Mouse (Mus musculus): ENCODE measurements around the gene Hspa12a. TPM values are rescaled to one million over a fixed set of nuclear protein-coding genes. Genes with fewer than 3 reads are reported as not detected.
"Not testable (repeated sequence)": the region's sequence is repeated elsewhere in the genome, so short reads cannot be mapped to it uniquely, and the experiment has no call there.

Hspa12a gene
- polyA plus RNA-seq, 1 experiment from 2014 or later: 0.53 TPM

DNA sequence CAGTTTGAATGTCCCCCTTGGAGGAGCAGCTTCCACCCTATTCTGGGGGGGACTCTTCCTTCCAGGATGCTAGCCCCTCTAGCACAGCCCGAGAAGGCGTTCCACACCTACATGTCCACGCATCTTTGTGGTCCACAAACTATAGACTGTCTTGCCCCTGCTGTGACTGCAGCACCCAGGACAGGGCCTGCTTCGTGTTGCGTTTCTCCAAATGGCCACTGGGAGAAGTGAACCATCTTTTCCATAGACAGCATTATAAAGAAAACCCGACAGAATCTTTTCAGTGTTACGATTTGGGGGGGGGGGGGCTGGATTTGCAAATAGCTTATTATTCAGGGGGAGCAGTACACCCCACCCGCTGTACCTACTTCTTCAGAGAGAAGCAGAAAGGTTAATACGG, 36.8 kb downstream of the Hspa12a start:
- Histone ChIP-seq H3K27me3 (no peaks in the 10 kb centered on the region), H3K4me2 (no peak overlapping the region), H3K27ac (no peak overlapping the region), H3K9ac (no peak overlapping the region), H3K4me1 (replicated peaks) (no peaks in the 10 kb centered on the region), H3K36me3 (no peaks in the 10 kb centered on the region), H3K4me3 (replicated peaks) (no peak overlapping the region), H3K9me3 (replicated peaks) (no peaks in the 10 kb centered on the region)
- ATAC-seq (ENCODE audit: low read depth) (no peak), DNase-seq (no peak)
- 48% methylated on average over 9 of the region's 9 CpGs for WGBS (ENCODE audit: insufficient replicate concordance)

DNA sequence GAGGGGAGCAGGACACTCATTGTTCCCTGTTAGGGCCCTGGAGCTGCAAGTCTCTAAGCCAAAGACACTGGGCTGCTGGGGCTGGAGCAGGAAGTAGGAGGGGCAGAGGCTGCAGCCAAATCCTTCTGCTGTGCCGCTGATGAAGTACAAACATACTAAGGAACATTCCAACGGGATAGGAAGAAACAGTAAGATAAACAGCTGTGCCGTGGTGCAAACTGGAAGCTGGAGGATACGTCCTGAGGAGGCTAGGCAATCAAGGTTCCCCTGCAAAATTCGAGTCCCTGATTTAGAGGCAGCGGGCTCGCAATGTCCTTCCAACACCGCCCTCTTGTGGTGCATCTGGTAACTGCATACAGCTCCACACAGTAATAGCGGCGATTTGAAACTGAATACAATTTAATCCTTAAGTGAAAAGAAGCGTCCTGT, 39.5 kb downstream of the Hspa12a start:
- WGBS (ENCODE audit: insufficient replicate concordance): under 1% methylated on average over 11 of the region's 11 CpGs
- Histone ChIP-seq H3K27me3 (no peaks in the 10 kb centered on the region), H3K4me1 (replicated peaks) (no peaks in the 10 kb centered on the region), H3K4me3 (replicated peaks) (no peak overlapping the region), H3K4me2 (peak overlapping the region; percentile 19; the same call in 1 of the 2 replicates), H3K9me3 (replicated peaks) (no peaks in the 10 kb centered on the region), H3K27ac (no peak overlapping the region), H3K36me3 (no peaks in the 10 kb centered on the region), H3K9ac (no peak overlapping the region)
- ATAC-seq (ENCODE audit: low read depth): no peak
- DNase-seq: peak; percentile 28

GRCm38 (mm10) chr19:58903079-58903898, 40.2 kb downstream of the Hspa12a start:
- Histone ChIP-seq H3K36me3 (no peaks in the 10 kb centered on the region), H3K27ac (no peak overlapping the region), H3K9ac (no peak overlapping the region), H3K4me3 (replicated peaks) (no peak overlapping the region), H3K9me3 (replicated peaks) (no peaks in the 10 kb centered on the region), H3K27me3 (no peaks in the 10 kb centered on the region), H3K4me1 (replicated peaks) (no peaks in the 10 kb centered on the region), H3K4me2 (no peak overlapping the region)
- WGBS (ENCODE audit: insufficient replicate concordance): 31% methylated on average over 7 of the region's 7 CpGs
- DNase-seq (no peak), ATAC-seq (ENCODE audit: low read depth) (no peak)

DNA sequence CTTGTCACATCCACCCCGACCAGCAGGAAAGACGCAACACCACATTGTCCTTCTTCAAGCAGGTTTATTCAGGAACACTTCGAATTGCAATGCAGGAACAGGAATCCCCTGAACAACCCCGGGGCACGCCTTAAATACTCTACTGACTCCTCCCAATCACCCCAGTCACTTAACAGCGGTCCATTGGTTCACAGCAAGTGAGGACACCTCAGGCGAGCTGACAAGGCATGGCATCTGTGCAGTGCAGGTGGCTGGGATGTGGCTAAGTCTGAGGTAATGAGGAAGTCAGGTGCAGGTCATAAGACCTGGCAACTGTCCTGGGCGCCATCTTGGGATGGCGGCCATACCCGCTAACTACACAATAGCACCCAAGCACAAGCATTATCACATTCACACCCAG, 43.0 kb downstream of the Hspa12a start:
- not testable (repeated sequence) for DNase-seq; H3K36me3 ChIP-seq; H3K4me2 ChIP-seq; H3K9me3 ChIP-seq (replicated peaks); H3K27ac ChIP-seq; H3K4me1 ChIP-seq (replicated peaks); H3K4me3 ChIP-seq (replicated peaks); H3K9ac ChIP-seq; ATAC-seq (ENCODE audit: low read depth); H3K27me3 ChIP-seq
- 68% methylated on average over 10 of the region's 10 CpGs for WGBS (ENCODE audit: insufficient replicate concordance)

- Histone ChIP-seq H3K9me3 (replicated peaks) (peaks cover 3% of the 10 kb centered on the region; the same call in 1 of the 2 replicates), H3K4me2 (no peak overlapping the region), H3K9ac (no peak overlapping the region), H3K4me3 (replicated peaks) (no peak overlapping the region), H3K4me1 (replicated peaks) (no peaks in the 10 kb centered on the region), H3K27me3 (no peaks in the 10 kb centered on the region), H3K27ac (no peak overlapping the region), H3K36me3 (no peaks in the 10 kb centered on the region)
- ATAC-seq (ENCODE audit: low read depth) (no peak), DNase-seq (no peak)
- 47% methylated on average over 2 of the region's 3 CpGs for WGBS (ENCODE audit: insufficient replicate concordance)
These were observed 47.2 kb downstream of the Hspa12a start for GRCm38 (mm10) chr19:58896216-58896615.

DNA sequence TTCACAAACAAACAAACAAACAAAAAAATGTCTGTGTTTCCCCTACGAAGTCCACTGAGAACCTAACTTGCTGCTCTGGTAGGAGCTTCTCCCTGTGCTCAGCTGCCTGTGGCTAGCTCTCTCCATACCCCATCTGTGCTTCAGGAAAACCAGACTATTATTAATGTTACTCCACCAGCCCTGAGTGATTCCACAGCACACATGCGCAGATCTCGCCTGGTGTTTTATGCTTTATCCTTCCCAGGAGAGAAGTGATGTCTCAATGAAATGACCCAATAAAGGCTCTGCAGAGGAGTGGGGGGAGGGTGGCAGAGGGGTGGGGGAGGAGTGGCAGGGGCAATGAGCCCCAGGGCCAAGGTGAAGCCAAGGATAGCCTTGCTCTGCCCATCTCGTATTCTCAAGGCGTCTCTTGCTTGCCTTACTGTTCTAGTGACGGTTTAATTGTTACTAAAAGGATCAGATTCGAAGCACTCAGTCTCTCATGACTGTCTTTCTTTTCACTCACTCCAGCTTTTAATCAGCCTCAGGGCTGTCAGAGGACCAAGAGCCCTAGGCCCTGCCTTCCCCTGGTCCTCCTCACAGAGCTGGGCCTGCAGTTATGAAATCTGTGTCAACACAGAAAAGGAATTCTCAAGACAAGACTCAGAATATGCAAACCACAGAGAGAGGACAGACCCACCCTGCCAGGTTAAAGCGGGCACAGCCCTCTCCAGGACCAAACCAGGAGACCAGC, 54.0 kb downstream of the Hspa12a start:
- no peak overlapping the region for H3K4me2 ChIP-seq
- no peak overlapping the region for H3K27ac ChIP-seq
- ATAC-seq (ENCODE audit: low read depth): no peak

DNA sequence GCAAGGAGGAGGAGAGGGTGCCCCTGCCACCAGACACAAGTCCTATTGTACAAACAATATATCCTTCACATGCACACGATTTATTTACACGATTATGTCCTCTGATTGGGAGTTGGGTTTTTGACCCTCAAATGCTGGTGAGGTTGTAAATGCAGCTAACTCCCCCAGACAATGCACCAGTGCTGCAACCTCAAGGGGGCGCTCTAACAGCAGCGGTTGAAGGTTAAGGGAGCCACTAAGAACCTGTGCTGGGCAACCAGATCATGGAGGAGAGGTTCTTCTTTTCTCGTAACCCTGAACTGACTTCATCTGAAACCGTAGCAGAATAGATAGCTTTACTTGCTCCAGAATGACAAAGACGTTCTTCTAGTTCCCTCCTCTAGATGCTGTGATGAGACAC, 57.0 kb downstream of the Hspa12a start:
- WGBS (ENCODE audit: insufficient replicate concordance): 45% methylated on average over 7 of the region's 7 CpGs
- no peak overlapping the region for H3K4me3 ChIP-seq (replicated peaks)

More for the DNA sequence above, 54.0 kb downstream of the Hspa12a start:
- H3K9ac ChIP-seq: no peak overlapping the region
- DNase-seq: no peak
- 74% methylated on average over 8 of the region's 8 CpGs for WGBS (ENCODE audit: insufficient replicate concordance)
- no peaks in the 10 kb centered on the region for H3K4me1 ChIP-seq (replicated peaks)
- H3K9me3 ChIP-seq (replicated peaks): no peaks in the 10 kb centered on the region
- no peaks in the 10 kb centered on the region for H3K36me3 ChIP-seq
- no peaks in the 10 kb centered on the region for H3K27me3 ChIP-seq
- H3K4me3 ChIP-seq (replicated peaks): no peak overlapping the region

DNA sequence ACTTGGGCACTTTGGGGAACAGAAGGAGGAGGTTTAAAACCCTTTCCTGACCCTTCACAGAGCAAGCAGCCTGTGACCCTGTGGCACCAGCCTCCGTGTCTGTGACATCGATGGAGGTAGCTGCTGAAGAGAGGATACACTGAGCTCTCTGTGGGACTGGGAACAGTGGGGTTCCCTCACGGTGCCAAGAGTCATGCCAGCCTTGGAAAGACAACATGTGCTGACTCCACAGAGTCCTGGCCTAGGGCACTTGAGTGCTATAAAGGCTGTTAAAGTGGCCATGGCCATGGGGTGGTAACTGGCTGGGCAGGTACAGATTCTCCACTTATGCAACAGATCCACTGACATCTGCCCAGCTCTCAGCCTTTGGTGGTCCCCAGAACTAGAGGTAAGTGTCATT, 60.0 kb downstream of the Hspa12a start:
- no peak overlapping the region for H3K9ac ChIP-seq
- no peaks in the 10 kb centered on the region for H3K36me3 ChIP-seq
- H3K4me2 ChIP-seq: no peak overlapping the region
- no peaks in the 10 kb centered on the region for H3K4me1 ChIP-seq (replicated peaks)
- H3K4me3 ChIP-seq (replicated peaks): no peak overlapping the region
- no peak for DNase-seq
- 56% methylated on average over 3 of the region's 3 CpGs for WGBS (ENCODE audit: insufficient replicate concordance)
- no peaks in the 10 kb centered on the region for H3K9me3 ChIP-seq (replicated peaks)
- no peak for ATAC-seq (ENCODE audit: low read depth)
- no peaks in the 10 kb centered on the region for H3K27me3 ChIP-seq
- H3K27ac ChIP-seq: no peak overlapping the region

More for the DNA sequence above, 57.0 kb downstream of the Hspa12a start:
- H3K27me3 ChIP-seq: no peaks in the 10 kb centered on the region
- DNase-seq (no peak), ATAC-seq (ENCODE audit: low read depth) (no peak)
- no peaks in the 10 kb centered on the region for H3K36me3 ChIP-seq
- H3K27ac ChIP-seq: no peak overlapping the region
- no peaks in the 10 kb centered on the region for H3K4me1 ChIP-seq (replicated peaks)
- no peak overlapping the region for H3K9ac ChIP-seq
- H3K4me2 ChIP-seq: no peak overlapping the region
- no peaks in the 10 kb centered on the region for H3K9me3 ChIP-seq (replicated peaks)

- ATAC-seq (ENCODE audit: low read depth): no peak
- H3K4me3 ChIP-seq (replicated peaks): no peak overlapping the region
- no peaks in the 10 kb centered on the region for H3K27me3 ChIP-seq
- no peaks in the 10 kb centered on the region for H3K9me3 ChIP-seq (replicated peaks)
- H3K4me1 ChIP-seq (replicated peaks): no peaks in the 10 kb centered on the region
- H3K36me3 ChIP-seq: no peaks in the 10 kb centered on the region
- DNase-seq: no peak
- H3K27ac ChIP-seq: no peak overlapping the region
- H3K9ac ChIP-seq: no peak overlapping the region
- 53% methylated on average over 4 of the region's 4 CpGs for WGBS (ENCODE audit: insufficient replicate concordance)
- no peak overlapping the region for H3K4me2 ChIP-seq
These were observed 61.1 kb downstream of the Hspa12a start for GRCm38 (mm10) chr19:58882336-58882735.

DNA sequence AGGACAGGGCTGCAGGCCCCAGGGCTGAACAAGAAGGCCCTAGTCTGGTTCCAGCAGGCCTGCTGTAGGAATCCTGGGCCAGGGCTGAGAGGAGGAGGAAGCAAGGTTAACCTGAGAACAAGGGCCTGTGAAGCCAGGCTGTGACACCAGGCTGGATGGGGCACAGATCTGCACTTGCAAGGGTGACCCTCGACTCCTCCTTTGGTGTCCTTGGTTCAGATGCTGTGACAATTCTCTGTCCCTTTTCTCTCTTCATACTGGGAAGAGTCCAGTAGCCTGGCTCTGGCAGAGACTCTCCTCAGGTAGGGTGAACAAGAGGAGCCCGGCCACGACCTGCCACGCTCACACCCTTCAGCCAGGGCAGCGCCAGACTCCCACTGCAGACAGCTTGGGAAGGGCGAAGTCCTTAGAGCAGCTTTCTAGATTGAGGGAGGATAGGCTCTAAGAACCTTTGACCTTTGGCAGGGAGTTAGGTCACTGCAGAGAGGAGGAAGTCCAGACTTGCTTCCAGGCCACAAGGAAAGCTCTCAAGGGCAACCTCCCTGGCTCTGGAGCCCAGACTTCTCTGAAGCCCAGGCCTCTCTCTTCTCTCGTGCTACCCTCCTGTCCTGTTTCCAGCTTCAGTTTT, 64.0 kb downstream of the Hspa12a start:
- DNase-seq: no peak
- Histone ChIP-seq H3K4me3 (replicated peaks) (no peak overlapping the region), H3K4me2 (no peak overlapping the region), H3K36me3 (no peaks in the 10 kb centered on the region), H3K27me3 (no peaks in the 10 kb centered on the region), H3K9ac (no peak overlapping the region), H3K4me1 (replicated peaks) (no peaks in the 10 kb centered on the region), H3K27ac (no peak overlapping the region), H3K9me3 (replicated peaks) (no peaks in the 10 kb centered on the region)
- 64% methylated on average over 7 of the region's 7 CpGs for WGBS (ENCODE audit: insufficient replicate concordance)
- no peak for ATAC-seq (ENCODE audit: low read depth)

DNA sequence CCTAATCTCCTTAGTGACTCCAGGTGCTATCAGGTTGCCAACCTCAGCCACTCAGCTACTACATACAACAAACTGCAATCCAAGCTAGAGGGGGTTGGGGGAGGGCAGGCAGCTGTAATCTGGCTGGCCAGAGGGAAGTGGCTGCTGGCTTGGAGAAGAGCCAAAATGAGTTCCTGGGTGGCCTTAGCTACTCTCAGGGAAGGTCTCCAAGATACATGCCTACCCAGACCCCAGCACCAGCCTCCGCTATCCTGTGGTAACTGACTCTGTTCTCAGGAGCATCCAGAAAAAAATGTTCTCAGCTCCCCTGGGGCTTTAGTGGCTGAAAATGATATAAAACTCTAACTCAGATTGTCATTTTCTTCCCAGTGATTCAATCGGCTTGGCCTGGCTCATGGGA, 64.9 kb downstream of the Hspa12a start:
- Histone ChIP-seq H3K4me1 (replicated peaks) (no peaks in the 10 kb centered on the region), H3K27me3 (no peaks in the 10 kb centered on the region), H3K4me3 (replicated peaks) (no peak overlapping the region), H3K9ac (no peak overlapping the region), H3K9me3 (replicated peaks) (no peaks in the 10 kb centered on the region), H3K4me2 (no peak overlapping the region), H3K27ac (no peak overlapping the region), H3K36me3 (no peaks in the 10 kb centered on the region)
- 73% methylated on average over 2 of the region's 2 CpGs for WGBS (ENCODE audit: insufficient replicate concordance)
- DNase-seq (no peak), ATAC-seq (ENCODE audit: low read depth) (no peak)

All from liver, embryonic 13.5 days (tissue).